Mouse (Mus musculus) midbrain, embryonic 11.5 days (tissue): ENCODE measurements around the gene Safb2. TPM values are rescaled to one million over a fixed set of nuclear protein-coding genes. Genes with fewer than 3 reads are reported as not detected.

Source experiments
- ATAC-seq: fragments of 200-750 bp; cut with Nextera tagmentation; 2 replicates; pipeline ENCODE4 v1.8.0; 2017; ENCODE audit warnings: moderate TSS enrichment, moderate library complexity; ENCODE audit not compliant: low FRiP score
- DNase-seq: peaks from one replicate; pipeline ENCODE4 v3.0.0; 2015; ENCODE audit warnings: low spot score; ENCODE audit errors: missing footprints
- H3K27ac ChIP-seq: fragments of 300-500 bp; sonication (generic); 2 replicates; pipeline ENCODE4 v1.5.1; 2014; ENCODE audit warnings: low read depth, low read length
- H3K27me3 ChIP-seq: fragments of 300-500 bp; sonication (generic); 2 replicates; pipeline ENCODE4 v1.6.1; 2014; ENCODE audit warnings: mild to moderate bottlenecking, low read length, moderate library complexity, mixed read lengths; ENCODE audit not compliant: control insufficient read depth, insufficient read depth
- H3K36me3 ChIP-seq: fragments of 300-500 bp; sonication (generic); 2 replicates; pipeline ENCODE4 v1.6.1; 2014; ENCODE audit warnings: mild to moderate bottlenecking, low read length, moderate library complexity, mixed read lengths; ENCODE audit not compliant: control insufficient read depth, insufficient read depth
- H3K4me1 ChIP-seq: fragments of 300-500 bp; sonication (generic); 2 replicates; pipeline ENCODE4 v1.6.1; 2014; ENCODE audit warnings: low read length; ENCODE audit not compliant: control insufficient read depth, insufficient read depth
- H3K4me2 ChIP-seq: fragments of 300-500 bp; sonication (generic); 2 replicates; pipeline ENCODE4 v1.6.1; 2014; ENCODE audit warnings: mild to moderate bottlenecking, moderate library complexity
- H3K4me3 ChIP-seq: fragments of 300-500 bp; sonication (generic); 2 replicates; pipeline ENCODE4 v1.5.1; 2014; ENCODE audit warnings: low read depth, low read length
- H3K9ac ChIP-seq: fragments of 300-500 bp; sonication (generic); 2 replicates; pipeline ENCODE4 v1.6.1; 2014; ENCODE audit warnings: low read length
- H3K9me3 ChIP-seq: fragments of 300-500 bp; sonication (generic); 2 replicates; pipeline ENCODE4 v1.6.1; 2016; ENCODE audit warnings: low read length; ENCODE audit not compliant: control insufficient read depth
- WGBS: fragments of 180-500 bp; shearing (Covaris S2); extraction: QIAGEN DNeasy Blood & Tissue Kit; methylation state at CpG from one replicate; pipeline ENCODE4 v1.1.7; 2014; 5-methylcytosine and 5-hydroxymethylcytosine counted together
- polyA plus RNA-seq: library from polyadenylated mRNA; unstranded; fragments of >200 nt; fragmentation: Nextera tagmentation; extraction: Ambion mirVana; gene quantifications from 2 replicates; pipeline ENCODE4 v1.2.1, GENCODE M21; 2014

The Safb2 gene
- polyA plus RNA-seq, 1 experiment from 2014 or later = 45.8 TPM

GRCm38 (mm10) chr17:56603186-56604069, 19.0 kb upstream of the Safb2 start:
- 96% methylated on average over 28 of the region's 28 CpGs for WGBS
- Histone ChIP-seq H3K9ac (no peak overlapping the region), H3K9me3 (no peaks in the 10 kb centered on the region), H3K4me2 (no peak overlapping the region), H3K27ac (no peak overlapping the region), H3K27me3 (no peaks in the 10 kb centered on the region), H3K4me1 (peaks cover under 1% of the 10 kb centered on the region), H3K4me3 (no peak overlapping the region), H3K36me3 (peaks cover 68% of the 10 kb centered on the region)
- no peak for ATAC-seq
- no peak for DNase-seq

GRCm38 (mm10) chr17:56593527-56594271, 9.3 kb upstream of the Safb2 start:
- ATAC-seq (no peak), DNase-seq (no peak)
- Histone ChIP-seq H3K27me3 (no peaks in the 10 kb centered on the region), H3K4me3 (no peak overlapping the region), H3K4me2 (no peak overlapping the region), H3K4me1 (no peaks in the 10 kb centered on the region), H3K9ac (no peak overlapping the region), H3K36me3 (peaks cover 62% of the 10 kb centered on the region), H3K27ac (no peak overlapping the region), H3K9me3 (no peaks in the 10 kb centered on the region)
- WGBS = 94% methylated on average over 8 of the region's 8 CpGs

DNA sequence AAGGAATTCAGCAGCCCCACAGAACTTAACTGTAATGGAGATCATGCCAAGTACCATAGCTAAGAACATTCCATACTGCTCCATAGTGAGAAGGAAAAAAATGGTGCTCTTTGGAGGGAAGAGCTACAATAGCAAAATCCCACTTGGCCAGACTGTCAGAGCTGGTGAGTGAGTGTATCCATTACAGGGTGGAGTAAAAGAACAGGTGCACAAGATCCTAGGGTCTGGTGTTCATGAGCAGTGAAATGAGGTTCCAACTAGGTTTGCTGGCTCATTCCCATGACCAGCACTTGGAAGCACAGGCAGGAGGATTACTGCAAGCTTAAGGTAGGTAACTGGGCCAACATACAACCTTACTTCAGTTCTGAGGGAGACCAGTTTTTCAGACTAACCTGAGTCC, 8.2 kb upstream of the Safb2 start:
- no peak overlapping the region for H3K4me2 ChIP-seq
- H3K36me3 ChIP-seq = peaks cover 60% of the 10 kb centered on the region
- no peak for ATAC-seq
- H3K9ac ChIP-seq = no peak overlapping the region
- H3K4me1 ChIP-seq = peaks cover under 1% of the 10 kb centered on the region; the same call in 1 of the 2 replicates
- no peaks in the 10 kb centered on the region for H3K27me3 ChIP-seq
- no peaks in the 10 kb centered on the region for H3K9me3 ChIP-seq
- DNase-seq = no peak
- no peak overlapping the region for H3K4me3 ChIP-seq
- H3K27ac ChIP-seq = no peak overlapping the region

DNA sequence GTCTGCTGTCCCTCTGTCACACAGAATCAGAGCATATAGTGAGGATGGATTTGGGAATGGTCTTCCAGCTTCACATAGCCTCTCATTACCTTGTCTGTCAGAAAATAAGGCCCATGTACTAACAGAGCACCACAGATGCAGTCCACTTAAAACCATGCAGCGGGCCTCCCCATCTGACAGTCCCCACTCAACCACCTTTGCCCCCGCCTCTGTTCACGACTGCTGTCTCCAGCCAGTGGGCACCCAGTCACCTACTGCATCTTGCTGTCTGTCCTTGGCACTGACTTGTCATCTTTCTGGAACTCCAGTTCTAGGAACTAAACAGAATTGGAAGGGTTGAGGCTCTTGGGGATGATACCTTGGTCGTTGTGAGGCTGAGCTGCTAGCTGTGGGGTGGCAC, 4.5 kb upstream of the Safb2 start:
- Histone ChIP-seq H3K9me3 (no peaks in the 10 kb centered on the region), H3K36me3 (peaks cover 37% of the 10 kb centered on the region), H3K4me2 (no peak overlapping the region), H3K4me3 (no peak overlapping the region), H3K4me1 (peaks cover 16% of the 10 kb centered on the region), H3K27ac (no peak overlapping the region), H3K27me3 (no peaks in the 10 kb centered on the region), H3K9ac (no peak overlapping the region)
- no peak for DNase-seq
- no peak for ATAC-seq
- 94% methylated on average over 4 of the region's 4 CpGs for WGBS

DNA sequence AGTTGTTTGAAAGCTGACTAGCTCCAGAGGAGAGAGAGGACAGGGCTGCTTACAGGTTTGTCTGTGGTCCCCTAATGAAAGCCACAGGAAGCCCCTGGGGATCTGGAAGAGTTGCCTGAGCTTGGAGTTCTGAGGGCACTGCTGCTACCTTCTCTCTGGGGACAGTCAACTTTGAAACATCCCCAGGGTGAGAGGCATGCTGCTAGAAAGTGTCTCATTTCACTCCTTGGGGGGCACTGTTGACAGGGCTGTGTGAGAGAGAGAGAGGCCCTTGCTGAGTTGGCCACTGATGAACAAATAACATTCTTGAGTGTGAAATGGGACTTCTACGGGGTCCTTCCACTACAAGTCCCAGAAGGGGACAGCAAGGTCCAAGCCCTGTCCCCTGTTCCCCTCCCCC, 3.4 kb upstream of the Safb2 start:
- Histone ChIP-seq H3K27ac (no peak overlapping the region), H3K9ac (no peak overlapping the region), H3K4me2 (no peak overlapping the region), H3K27me3 (no peaks in the 10 kb centered on the region), H3K4me1 (peaks cover 24% of the 10 kb centered on the region), H3K4me3 (no peak overlapping the region), H3K36me3 (peaks cover 30% of the 10 kb centered on the region), H3K9me3 (no peaks in the 10 kb centered on the region)
- no peak for DNase-seq
- no peak for ATAC-seq
- WGBS = 85% methylated on average over 1 of the region's 1 CpGs

DNA sequence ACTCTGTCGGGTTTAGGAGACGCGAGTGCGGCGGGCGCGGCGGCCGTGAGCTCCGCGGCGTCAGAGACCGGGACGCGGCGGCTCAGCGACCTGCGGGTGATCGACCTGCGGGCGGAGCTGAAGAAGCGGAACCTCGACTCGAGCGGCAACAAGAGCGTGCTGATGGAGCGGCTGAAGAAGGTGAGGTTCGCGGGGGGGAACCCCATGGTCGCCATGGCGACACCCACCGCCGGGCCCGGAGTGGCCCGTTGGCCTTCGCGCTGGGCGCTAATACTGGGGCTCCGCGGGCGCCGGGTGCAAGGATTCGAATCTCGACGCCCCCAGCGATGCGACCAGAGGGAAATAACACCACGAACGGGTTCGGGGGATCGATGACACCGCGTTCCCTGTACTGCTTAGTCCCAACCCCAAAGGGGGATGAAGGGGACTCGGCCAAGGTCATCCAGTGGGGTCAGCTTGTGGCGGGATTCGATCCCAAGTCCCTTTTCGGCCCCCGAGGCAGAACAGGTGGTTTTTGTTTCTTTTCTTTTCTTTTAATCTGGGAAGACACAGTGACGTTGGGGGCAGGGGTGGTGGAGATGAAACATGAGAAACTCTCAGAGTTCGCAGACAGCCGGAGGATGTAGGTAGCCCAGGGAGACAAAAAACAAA, 911 bp upstream of the Safb2 start:
- ATAC-seq (peak; percentile 45), DNase-seq (peak; percentile 96)
- Histone ChIP-seq H3K9me3 (no peaks in the 10 kb centered on the region), H3K9ac (peak overlapping the region; percentile 92), H3K36me3 (peaks cover 31% of the 10 kb centered on the region), H3K4me1 (peaks cover 30% of the 10 kb centered on the region), H3K4me2 (peak overlapping the region; percentile 68), H3K4me3 (peak overlapping the region; percentile 81), H3K27me3 (no peaks in the 10 kb centered on the region), H3K27ac (peak overlapping the region; percentile 75)
- WGBS = under 1% methylated on average over 60 of the region's 61 CpGs

DNA sequence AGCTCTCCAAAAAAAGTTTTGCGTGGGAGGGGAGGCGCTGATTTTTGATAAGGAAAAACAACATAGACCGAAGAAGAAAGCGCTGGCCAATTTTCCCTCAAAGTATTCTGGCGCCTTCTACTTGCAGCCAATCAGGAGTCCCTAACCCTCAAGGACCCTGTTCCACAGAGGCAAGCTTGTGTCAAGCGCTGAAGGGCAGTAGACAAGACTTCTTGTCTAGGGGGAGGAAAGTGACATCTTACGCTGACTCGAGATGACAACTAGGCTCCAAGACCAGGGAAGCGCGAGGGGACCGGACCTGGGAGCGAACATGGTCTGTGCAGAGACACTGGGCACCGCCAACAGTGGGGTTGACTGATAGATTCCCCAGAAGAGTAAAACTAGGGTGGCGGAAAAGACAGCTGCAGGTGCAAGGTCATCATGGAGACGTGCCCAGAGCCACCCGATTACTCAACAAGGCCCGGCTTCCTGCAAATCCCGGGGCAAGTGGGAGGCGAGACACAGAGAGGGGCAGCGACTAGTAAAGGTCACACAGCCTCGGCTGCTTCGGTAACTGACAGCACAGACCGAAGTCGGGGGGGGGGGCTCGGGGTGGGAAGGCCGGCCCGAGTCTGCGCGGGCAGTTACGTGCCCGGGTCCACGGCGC, 651 bp downstream of the Safb2 start:
- peaks cover 21% of the 10 kb centered on the region for H3K36me3 ChIP-seq
- peak; percentile 87 for DNase-seq
- peak overlapping the region; percentile 91 for H3K4me2 ChIP-seq
- no peak for ATAC-seq
- H3K27me3 ChIP-seq = no peaks in the 10 kb centered on the region
- peak overlapping the region; percentile 88 for H3K9ac ChIP-seq
- H3K4me1 ChIP-seq = peaks cover 30% of the 10 kb centered on the region
- H3K4me3 ChIP-seq = peak overlapping the region; percentile 81
- WGBS = 4% methylated on average over 28 of the region's 33 CpGs
- H3K27ac ChIP-seq = peak overlapping the region; percentile 87
- H3K9me3 ChIP-seq = no peaks in the 10 kb centered on the region

DNA sequence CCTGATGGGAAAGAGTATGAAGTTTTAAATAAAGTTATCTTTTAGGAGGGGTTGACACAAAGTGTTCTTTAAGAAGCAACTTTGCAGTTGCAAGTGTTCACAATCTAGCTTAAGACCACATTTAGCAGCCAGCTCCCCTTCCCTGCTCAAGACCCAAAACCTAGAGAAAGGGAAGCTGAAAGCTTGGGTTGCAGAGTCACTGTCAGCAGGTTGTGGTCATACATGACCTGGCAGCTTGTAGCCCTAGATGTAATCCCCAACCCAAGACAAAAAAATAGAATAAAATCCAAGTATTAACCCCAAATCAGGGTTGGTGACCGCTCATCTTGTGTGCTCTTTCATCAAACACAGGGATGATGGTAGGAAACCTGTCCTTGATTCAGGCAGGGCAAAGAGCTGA, 1.3 kb downstream of the Safb2 start:
- no peaks in the 10 kb centered on the region for H3K27me3 ChIP-seq
- peak overlapping the region; percentile 91 for H3K4me2 ChIP-seq
- H3K27ac ChIP-seq = no peak overlapping the region
- H3K4me3 ChIP-seq = peak overlapping the region; percentile 81
- 71% methylated on average over 1 of the region's 1 CpGs for WGBS
- H3K4me1 ChIP-seq = peaks cover 30% of the 10 kb centered on the region
- peak overlapping the region; percentile 88 for H3K9ac ChIP-seq
- H3K36me3 ChIP-seq = peaks cover 27% of the 10 kb centered on the region
- no peak for DNase-seq
- no peaks in the 10 kb centered on the region for H3K9me3 ChIP-seq
- ATAC-seq = no peak
